Comparison of ENCODE assay signal across 27 mouse cellular contexts in the genomic region with DNA sequence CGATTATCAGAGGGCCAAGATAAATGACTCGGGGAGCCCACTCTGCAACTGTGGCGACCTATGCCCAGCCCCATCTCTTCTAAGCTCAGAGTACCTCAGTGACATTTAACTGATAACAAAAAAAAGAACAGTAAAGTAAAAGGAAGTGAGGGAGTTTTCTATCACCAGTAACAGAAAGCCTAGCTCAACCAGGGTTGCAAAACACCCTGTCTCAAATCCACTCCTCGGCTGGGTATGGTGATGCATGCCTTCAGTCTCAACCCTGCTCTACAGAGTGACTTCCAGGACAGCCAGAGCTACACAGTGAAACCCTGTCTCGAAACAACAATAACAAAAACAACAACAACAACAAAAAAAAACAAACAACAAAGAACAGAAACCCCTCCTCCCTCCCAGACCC.
"Had no signal": no experiment of that assay in that cellular context is flagged by ENCODE, and none has a peak within 500 bp of the region (broad histone marks: within the 10 kb centered on the region; RNA-seq: fewer than 3 reads in every experiment).

No protein-coding gene starts in this region.

- H3K9ac ChIP-seq: heart, embryonic 12.5 days; hindbrain, embryonic 13.5 days; hindbrain, embryonic 15.5 days; kidney, embryonic 15.5 days; limb, embryonic 13.5 days; limb, embryonic 15.5 days; liver, embryonic 14.5 days had no signal

- H3K36me3 ChIP-seq: heart, embryonic 12.5 days; hindbrain, embryonic 13.5 days; hindbrain, embryonic 15.5 days; kidney, embryonic 15.5 days; limb, embryonic 13.5 days; limb, embryonic 15.5 days had no signal

- DNase-seq: gastrocnemius, adult 2 months; gastrocnemius, postnatal 10 days; gastrocnemius, postnatal 25 days; heart, adult 11 months; heart, adult 2 months; heart, postnatal 10 days; heart, postnatal 4 days; kidney, adult 11 months; kidney, adult 2 months; kidney, adult 9 months; kidney, postnatal 14 days; kidney, postnatal 36 days; layer of hippocampus, adult 9-11 months; layer of hippocampus, postnatal 36 days; left cerebral cortex, postnatal 4 days had no signal

- H3K4me3 ChIP-seq: gastrocnemius, adult 2 months; heart, adult 2 months; heart, embryonic 12.5 days; hindbrain, embryonic 10.5 days; hindbrain, embryonic 13.5 days; hindbrain, embryonic 15.5 days; kidney, embryonic 15.5 days; limb, embryonic 13.5 days; limb, embryonic 15.5 days; liver, embryonic 12.5 days had no signal

- H3K27me3 ChIP-seq: heart, embryonic 12.5 days; kidney, embryonic 15.5 days; limb, embryonic 15.5 days had no signal

- H3K9me3 ChIP-seq: hindbrain, embryonic 10.5 days; hindbrain, embryonic 13.5 days; hindbrain, embryonic 15.5 days; kidney, embryonic 15.5 days; limb, embryonic 15.5 days; liver, embryonic 12.5 days had no signal

- ATAC-seq: hindbrain, postnatal 0 days; intestine, embryonic 16.5 days; liver, embryonic 12.5 days had no signal

- H3K27ac ChIP-seq: gastrocnemius, adult 2 months; heart, adult 2 months; hindbrain, embryonic 13.5 days; hindbrain, embryonic 15.5 days; hindbrain, postnatal 0 days; kidney, embryonic 15.5 days; kidney, postnatal 0 days; limb, embryonic 13.5 days; limb, embryonic 15.5 days; liver, embryonic 12.5 days; liver, embryonic 14.5 days had no signal
